Mouse (Mus musculus) layer of hippocampus, postnatal 14 days (tissue): ENCODE results near the gene Syt5. TPM values are rescaled to one million over a fixed set of nuclear protein-coding genes. Genes with fewer than 3 reads are reported as not detected.

Source experiments
- DNase-seq, 2 experiments: peaks; one replicate each; pipeline ENCODE4 v3.0.0; 2021 to 2022; ENCODE audit warnings: low spot score in 2 of 2, mixed read lengths in 1 of 2
- microRNA-seq, 2 experiments: library from miRNA; unstranded; fragments of <30 nt; microRNA quantifications; one replicate each; pipeline ENCODE4 v1.2.0; 2021
- total RNA-seq, 2 experiments: library from RNA; stranded (reverse); gene quantifications; 2 replicates each; pipeline ENCODE4 v1.2.3; 2021

The Syt5 gene
- total RNA-seq, 2 experiments from 2014 or later = 193 to 200 TPM

DNA sequence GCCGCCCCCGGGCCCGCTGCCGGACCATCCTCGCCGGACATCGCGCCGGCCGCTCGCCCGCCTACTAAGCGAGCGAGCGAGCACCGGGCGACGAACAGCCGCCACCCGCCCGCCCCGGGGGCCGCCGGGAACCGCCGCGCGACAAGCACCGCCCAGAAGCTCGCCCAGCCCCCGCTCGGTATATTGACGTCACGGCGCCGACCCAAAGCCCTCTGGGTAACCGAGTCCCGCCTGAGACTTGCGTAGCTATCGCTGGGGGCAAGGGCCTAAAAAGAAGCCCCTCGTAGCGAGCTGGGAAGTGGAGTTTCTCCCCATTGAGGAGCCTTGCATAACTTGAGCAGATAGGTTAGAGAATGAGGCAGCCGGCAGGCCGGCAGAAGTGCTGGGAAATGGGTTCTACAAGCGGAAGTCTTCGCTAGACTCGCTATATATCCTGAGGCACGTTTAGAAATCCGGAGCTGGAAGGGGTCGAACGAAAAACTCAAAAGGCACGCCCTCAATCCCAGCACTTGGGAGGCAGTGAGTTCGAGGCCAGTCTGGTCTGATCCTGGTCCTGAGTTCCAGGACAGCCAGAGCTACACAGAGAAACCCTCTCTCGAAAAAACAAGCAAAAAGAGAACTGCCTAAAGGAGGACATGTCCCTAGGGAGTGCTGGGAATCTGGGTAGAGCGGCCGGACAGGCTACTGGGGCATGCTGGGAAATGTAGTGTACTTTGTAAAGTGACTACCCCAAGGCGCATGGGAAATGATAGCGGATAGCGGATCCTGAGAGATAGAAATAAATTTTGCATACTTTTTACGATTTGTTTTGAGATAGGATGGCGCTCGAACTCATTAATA, 45.6 kb downstream of the Syt5 start, which contains the start of gene Ppp1r12c:
TSS of gene Ppp1r12c (minus strand) at position 123 of the 840 bp plus-strand sequence.
- DNase-seq = peak; percentile 96

DNA sequence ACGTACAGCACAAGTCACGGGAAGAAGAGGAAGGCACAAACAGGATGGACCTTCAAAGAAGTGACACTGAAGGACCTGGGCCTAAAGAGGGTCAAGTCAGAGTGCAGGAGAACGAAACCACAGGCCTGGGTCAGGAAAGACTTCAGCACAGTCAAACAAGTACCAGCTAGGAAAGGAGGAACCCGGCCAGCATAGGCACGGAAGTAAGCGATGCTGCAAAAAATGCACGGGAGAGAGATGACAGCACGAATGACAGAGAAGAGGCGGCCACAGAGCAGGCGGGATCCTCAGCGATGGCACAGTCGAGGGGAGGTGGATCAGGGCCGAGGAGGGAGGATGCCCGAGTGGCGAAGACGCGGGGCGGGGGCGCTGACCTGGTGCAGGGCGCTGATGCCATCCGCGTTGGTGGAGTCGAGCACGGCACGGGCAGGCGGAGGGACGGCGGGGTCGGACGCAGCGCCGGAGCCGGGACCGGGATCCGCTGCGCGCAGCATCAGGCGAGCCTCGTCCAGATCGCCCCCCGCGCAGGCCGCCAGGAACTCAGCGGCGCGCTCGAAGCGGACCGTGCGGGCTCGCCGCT, 46.4 kb downstream of the Syt5 start:
- DNase-seq = peak; percentile 37 to 47

DNA sequence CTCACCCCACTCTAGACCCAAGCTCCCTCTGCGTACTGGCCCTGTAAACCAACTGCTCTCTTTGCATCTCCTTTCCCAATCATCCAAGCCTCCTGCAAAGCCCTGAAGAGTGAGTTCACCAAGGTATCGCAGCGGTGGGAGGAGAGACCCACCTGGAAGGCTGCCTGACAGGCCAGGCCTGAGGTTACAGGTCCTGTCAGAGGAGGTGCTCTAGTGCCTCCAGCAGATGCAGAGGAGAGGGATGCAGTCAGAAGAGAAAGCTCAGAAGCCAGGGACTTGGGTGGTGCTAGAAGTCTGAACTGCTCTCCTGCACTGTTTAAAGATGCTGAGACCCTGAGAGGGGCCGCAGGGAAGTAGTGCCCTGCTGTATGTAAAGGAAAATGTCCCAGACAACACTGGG, 48.3 kb downstream of the Syt5 start:
- no peak for DNase-seq

DNA sequence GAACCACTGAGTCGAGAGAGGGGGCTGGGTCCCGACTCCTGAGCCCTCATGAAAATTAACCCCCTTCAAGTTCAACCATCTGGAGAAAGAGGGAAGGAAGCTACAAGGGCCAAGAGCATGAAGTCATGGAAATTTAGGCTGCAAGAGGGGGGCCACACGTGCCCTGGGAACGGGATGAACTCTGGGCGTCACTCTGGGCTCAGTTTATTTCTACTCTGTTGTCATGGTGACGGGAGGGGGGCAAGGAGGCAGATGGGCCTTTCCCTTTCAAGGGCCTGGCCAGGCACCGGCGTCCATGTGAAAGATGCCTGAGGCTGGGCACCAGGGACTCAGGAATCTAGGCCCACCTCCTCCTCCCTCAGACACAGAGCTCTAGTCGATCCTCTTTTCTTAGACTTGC, 49.1 kb downstream of the Syt5 start:
- DNase-seq = peak in 1 of 2 experiments; percentile 46

DNA sequence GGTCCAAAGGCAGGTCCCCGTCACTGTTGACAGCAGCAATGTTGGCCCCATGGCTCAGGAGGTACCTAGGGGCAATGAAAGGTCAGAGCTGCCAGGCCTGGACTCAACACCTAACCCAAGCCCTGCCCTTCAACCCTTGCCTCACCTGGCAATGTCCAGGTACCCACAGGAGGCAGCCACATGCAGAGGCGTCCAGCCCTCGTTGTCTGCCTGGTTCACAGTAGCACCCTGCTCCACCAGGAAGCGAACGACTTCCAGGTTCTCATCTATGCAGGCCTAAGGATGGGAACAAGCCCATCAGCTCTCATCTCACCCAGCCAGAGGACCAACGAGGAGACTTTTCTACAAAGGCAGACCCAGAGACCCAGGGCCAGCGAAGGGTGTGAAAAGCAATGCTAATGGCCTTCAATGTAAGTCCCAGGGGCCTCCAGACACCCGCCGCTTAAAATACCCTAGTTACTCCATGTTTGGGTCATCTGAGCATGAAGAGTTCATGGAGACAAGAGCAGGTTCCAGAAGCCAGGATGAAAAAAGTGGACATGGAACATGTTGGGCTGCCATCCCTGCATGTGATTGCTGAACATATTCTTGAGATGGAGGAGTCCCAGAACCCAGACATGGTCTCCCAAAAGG, 50.0 kb downstream of the Syt5 start:
- DNase-seq = no peak

DNA sequence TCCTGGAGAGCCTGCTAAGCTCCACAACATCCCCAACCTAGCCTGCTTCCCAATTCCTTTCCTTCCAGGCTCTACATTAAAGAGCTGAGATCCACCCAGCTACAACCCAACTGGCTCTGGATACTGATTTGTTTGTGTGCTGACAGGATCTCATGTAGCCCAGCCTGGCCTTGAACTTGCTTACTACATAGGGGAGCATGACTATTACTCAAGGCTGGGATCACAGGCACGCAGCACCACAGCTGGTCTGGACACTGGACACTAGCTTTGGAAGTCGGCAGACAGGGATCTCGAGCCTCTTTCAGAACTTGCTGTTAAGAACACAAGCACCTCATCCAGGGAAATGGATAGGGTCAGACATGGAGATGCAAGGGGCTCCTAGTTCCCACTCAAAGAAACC, 50.9 kb downstream of the Syt5 start:
- no peak for DNase-seq

DNA sequence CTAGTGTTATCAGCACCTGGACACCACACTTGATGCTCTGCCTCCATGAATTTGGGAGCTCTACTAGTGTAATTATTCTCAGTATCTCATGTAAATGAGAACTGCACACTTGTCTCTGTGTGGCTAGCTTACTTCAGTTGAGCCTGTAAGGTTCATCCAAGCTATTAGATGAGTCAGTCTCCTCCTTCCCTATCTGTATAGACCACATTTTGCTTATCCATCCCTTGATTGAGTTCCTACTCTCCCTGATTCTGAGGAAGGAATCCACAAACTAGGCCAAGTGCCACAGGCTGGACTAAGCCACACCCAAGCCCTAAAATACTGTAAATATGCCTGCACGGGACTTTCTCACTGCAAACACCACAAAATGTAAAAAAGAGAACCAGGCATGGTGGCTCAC, 53.4 kb downstream of the Syt5 start:
- no peak for DNase-seq

DNA sequence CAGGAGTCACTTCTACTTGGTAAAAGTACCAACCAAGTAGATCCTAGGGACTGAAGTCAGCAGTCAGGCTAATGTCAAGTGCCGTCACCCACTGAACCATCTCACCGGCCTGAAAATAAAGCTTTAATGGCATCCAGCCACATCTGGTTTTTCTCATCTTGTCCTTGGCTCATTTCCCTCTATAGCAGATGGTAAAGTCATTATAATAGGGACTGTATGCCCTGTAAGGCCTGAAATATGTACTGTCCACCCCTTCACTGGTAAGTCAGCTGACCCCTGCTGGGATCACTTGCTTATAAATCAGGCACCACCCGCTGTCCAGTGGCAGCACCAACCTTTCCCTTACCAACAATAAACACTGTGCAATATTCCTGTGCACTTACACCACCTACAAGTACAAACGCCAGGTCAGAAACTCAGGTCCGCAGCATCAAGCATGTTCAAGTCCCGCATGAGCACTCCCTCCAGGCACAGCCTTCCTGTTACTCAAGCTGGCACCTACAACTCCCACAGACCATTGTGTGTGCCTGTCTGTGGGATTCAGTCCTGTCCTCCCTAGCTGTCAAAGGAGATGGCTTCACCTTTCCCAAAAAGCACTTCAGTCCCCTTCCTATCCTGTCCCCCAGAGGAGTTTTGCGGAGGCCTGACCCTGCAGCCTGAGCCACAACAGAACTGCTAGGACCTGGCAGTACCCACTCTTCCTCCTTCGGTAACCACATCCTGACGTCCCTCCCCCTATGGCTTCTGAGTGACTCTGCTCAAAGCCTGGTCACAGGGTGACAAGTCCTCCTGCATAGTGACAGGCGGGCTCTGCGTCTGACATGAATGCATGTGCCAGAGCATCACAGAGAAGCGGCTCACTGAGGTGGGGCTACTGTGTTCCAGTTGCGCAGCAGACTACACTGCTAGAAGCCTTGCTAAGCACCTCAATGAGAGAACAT, 54.8 kb downstream of the Syt5 start:
- DNase-seq = no peak

DNA sequence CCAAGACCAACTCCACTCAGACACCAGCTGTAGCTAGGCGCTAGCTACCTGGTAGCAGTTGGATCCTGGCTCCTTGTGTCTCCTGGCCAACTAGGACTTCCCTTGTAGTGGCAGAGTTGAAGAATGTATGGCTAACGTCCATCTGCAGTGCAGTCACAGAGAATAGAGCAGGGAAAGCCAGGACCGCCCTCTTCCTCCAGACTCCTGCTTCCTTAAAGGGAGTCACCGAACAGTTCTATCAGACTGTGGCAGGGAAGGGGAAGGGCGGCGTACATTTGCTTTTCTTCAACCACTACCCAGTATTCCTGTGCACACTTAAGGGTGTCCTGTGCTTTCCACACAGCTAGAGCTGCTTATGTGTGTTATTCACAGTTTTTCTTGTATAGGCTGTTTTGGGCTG, 56.0 kb downstream of the Syt5 start:
- DNase-seq = no peak

Small RNA genes within 50 kb of the gene (microRNA-seq; reads per million reads assigned to microRNA genes)
- gene Gm23577 = 0 reads per million in 2 experiments

Other genes with a start within 250 kb of the Syt5 start
- not detected for gene Ncr1, start 209.8 kb downstream of the Syt5 start, total RNA-seq
- not detected for gene Gp6, start 149.8 kb downstream of the Syt5 start, total RNA-seq
- gene Rdh13, start 101.9 kb downstream of the Syt5 start, total RNA-seq = 10 to 100 TPM; 25.5 to 30.2 TPM
- 1 to 10 TPM; 2.8 to 4.7 TPM for gene Eps8l1, start 86.9 kb downstream of the Syt5 start, total RNA-seq
- gene Ppp1r12c, start 45.9 kb downstream of the Syt5 start, total RNA-seq = 100 to 1,000 TPM; 125 to 127 TPM
- 1 to 10 TPM; 1.9 to 8.6 TPM for gene Tnnt1, start 31.2 kb downstream of the Syt5 start, total RNA-seq
- gene Tnni3, start 23.3 kb downstream of the Syt5 start, total RNA-seq = 1 to 10 TPM in 1 of 2 experiments, under 1 TPM in 1; 0.57 to 1.1 TPM
- gene Dnaaf3, start 15.1 kb downstream of the Syt5 start, total RNA-seq = 1 to 10 TPM in 1 of 2 experiments, under 1 TPM in 1; 0.83 to 1.1 TPM
- gene Ptprh, start 56.5 kb upstream of the Syt5 start, total RNA-seq = under 1 TPM; 0.35 to 0.36 TPM
- gene Tmem86b, start 83.9 kb upstream of the Syt5 start, total RNA-seq = 10 to 100 TPM; 15.0 to 18.4 TPM
- gene Ppp6r1, start 111.5 kb upstream of the Syt5 start, total RNA-seq = 100 to 1,000 TPM; 140 TPM
- 10 to 100 TPM; 89.0 to 94.8 TPM for gene Hspbp1, start 137.5 kb upstream of the Syt5 start, total RNA-seq
- gene Brsk1, start 143.1 kb upstream of the Syt5 start, total RNA-seq = 100 to 1,000 TPM; 306 to 327 TPM
- gene Tmem150b, start 177.7 kb upstream of the Syt5 start, total RNA-seq = not detected
- 10 to 100 TPM; 38.9 to 44.2 TPM for gene Kmt5c, start 192.6 kb upstream of the Syt5 start, total RNA-seq
- 1 to 10 TPM; 4.7 to 8.6 TPM for gene Cox6b2, start 205.6 kb upstream of the Syt5 start, total RNA-seq
- not detected for gene Fam71e2, start 223.8 kb upstream of the Syt5 start, total RNA-seq
- under 1 TPM; 0.21 to 0.38 TPM for gene Il11, start 235.3 kb upstream of the Syt5 start, total RNA-seq
- not detected for gene Tmem190, start 235.4 kb upstream of the Syt5 start, total RNA-seq
- gene Tmem238, start 242.1 kb upstream of the Syt5 start, total RNA-seq = 1 to 10 TPM; 2.4 to 2.6 TPM
- gene Rpl28, start 245.3 kb upstream of the Syt5 start, total RNA-seq = 100 to 1,000 TPM; 498 to 526 TPM